Mouse (Mus musculus) mouse trophoblast stem cell (cell line): ENCODE measurements around the gene Atn1.
"Not testable (repeated sequence)": the region's sequence is repeated elsewhere in the genome, so short reads cannot be mapped to it uniquely, and the experiment has no call there.

Experiments used
- in situ Hi-C, 2 experiments: fragments of 300-500 bp; cut with MseI, MboI; formaldehyde crosslinking; loops; 2 replicates in 1 of 2; 3 replicates in 1 of 2; pipeline ENCODE4 v1.15.1; 2025

The Atn1 gene

DNA sequence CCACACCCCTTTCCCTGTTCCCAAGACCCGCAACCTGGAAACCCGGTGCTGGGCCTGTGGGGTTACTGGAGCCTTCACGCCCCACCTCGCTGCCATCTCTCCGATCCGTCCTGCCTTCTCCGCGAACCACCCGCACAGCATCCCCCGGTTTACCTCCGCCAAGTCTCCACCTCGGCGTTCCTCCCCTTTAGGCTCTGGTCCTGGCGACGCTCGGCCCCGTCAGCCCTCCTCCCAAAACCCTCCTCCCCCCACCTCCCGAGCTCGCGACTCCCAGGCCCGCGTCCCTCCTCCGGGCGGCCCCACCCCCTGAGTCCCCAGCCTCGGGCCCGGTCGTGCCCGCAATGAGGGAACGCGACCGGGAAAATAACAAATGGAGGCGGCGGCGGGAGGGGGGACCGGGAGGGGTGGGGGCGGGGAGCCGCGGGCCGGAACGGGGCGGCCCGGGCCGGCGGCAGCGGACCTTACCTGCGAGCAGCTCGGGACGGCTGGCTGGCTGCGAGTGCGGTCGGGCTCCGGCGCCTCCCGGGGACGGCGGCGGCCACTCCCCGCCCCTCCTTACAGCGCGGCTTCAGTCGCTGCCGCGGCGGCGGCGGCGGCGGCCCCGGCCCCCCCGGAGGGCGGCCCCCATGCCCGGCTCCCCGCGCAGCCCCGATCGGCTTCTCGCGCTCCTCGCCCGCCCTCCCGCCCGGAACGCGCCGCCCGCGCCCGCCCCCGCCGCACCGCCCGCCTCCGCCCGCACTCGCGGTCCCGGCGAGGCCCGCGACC lies at the start of gene Atn1, which contains the start of gene Gm45234:
Gene Atn1, minus strand, starts transcription at position 694 of the 765 bp plus-strand sequence.
Gene Gm45234, minus strand, starts transcription at position 191 of the 765 bp plus-strand sequence.
- in situ Hi-C loops: no loop called here

DNA sequence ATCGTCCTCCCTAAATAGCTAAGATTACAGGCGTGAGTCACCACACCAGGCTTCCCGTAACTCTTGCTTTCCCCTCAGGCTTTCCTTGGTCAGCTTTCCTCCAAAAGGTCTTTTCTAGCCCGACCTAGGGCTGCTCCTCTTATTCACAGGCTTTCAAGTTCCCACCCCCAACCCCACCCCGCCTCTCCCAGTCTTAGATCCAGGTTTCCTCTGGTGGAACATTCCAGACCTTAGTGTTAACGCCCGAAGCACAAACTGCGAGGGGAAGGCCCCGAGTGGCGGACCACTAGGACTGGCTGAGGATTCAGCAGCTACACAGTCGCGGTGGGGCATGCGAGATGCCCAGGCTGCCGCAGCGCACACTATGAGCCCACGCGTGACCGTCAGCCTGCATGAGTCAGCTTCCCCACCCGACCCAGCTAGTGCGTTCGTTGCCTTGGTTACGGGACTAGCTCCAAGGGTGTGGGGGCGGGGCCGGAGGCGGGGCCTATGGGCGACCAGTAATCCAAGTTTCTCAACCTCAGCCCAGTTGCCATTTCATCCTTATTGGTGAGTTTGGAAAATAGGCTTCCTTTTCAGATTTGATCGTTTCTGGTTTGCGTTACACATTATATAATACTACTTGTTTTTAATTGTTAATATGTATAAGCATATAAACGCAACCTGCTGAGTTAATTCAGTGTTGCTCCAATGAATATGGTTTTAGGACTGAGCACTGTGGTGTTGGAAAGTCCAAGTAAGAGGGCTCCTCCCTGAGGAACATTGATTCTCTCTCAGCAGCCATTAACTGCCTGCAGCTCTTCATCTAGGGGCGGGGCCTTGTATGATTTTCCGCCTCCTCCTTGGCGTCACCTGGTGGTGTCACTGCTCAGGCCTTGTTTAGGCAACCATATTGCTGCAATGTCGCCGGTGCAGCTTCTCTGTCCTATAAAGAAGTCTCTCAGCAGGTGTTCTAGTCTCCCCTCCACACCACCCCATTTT lies 49.3 kb upstream of the Atn1 start:
- in situ Hi-C loops: no loop called here

DNA sequence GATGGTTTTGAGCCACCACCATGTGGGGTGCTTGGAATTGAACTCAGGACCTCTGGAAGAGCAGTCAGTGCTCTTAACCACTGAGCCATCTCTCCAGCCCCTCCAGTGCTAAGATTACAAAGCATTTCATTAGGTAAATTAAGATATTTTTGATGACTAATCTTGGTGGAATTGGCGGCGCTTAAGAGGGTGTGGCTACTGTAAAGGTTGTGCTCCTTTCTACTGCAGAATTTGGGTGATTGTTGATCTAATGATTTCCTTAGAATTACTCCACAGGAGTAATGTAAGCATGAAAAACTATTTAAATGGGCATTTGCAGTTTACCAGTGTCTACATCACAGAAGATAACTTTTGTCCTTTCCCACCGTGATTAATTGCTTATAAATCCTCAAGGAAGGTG lies 48.0 kb upstream of the Atn1 start:
- in situ Hi-C loops: no loop called here

DNA sequence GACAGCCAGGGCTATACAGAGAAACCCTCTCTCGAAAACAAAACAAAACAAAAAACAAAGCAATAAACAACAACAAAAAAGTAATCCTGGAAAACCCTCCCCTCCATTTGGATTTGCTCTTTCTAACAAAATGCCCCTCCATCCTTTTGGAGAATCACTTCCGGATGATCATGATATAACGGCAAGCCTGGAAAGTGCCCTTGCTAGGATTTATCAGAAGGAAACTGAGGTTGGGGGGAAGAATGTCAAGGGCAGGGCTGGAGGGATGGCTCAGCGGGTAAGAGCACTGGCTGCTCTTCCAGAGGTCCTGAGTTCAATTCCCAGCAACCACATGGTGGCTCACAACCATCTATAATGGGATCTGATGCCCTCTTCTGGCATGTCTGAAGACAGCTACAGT lies 47.4 kb upstream of the Atn1 start:
- in situ Hi-C loops: not testable (repeated sequence)

DNA sequence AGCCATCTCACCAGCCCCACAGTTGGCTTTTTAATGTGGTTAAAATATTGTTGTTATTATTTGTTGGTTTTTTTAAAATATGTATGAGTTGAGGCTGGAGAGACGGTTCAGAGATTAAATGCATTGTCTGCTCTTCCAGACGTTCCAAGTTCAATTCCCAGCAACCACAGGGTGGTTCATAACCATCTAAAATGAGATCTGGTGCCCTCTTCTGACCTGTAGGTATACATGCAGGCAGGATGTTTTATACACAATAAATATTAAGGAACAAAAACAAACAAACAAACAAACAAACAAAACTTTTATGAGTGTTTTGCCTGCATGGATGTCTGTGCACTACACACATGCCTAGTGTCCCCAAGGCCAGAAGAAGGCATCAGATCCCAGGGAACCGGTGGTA lies 46.7 kb upstream of the Atn1 start:
- in situ Hi-C loops: no loop called here

DNA sequence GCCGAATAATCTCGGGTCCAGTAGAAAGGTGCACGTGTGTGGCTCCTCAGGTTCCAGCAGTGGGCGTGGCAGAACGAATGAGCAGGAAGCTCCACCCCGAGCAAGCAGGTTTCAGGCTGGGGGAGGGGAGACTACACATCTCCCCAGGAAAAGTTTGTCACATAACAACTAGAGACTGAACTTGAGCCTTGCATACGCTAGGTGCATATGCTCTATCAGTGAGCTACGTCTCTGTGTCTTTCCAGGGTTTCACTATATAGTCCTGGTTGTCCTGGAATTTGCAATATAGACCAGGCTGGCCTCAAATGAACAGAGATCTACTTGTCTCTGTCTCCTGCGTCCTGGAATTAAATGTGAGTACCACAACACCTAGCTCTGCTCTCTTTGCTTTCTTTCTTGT lies 46.1 kb upstream of the Atn1 start:
- in situ Hi-C loops: not testable (repeated sequence)

DNA sequence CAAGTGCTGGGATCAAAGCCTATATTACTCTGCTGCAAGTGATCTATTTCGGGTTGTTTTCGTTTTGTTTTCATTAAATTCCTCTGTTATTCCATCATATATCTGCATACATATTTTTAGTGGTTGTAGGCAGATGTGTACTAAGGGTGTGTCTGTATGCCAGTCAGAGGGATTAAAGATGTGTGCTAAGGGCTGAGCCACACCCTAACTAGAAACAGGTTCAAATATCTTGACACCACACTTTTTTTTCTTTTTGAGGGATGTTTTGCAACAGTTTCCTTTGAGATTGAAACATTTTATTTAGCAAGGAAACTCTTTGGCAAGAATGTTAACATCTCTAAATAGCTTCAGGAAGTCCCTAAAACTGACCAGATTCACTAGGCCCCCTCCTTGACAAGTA lies 39.9 kb upstream of the Atn1 start:
- in situ Hi-C loops: no loop called here

DNA sequence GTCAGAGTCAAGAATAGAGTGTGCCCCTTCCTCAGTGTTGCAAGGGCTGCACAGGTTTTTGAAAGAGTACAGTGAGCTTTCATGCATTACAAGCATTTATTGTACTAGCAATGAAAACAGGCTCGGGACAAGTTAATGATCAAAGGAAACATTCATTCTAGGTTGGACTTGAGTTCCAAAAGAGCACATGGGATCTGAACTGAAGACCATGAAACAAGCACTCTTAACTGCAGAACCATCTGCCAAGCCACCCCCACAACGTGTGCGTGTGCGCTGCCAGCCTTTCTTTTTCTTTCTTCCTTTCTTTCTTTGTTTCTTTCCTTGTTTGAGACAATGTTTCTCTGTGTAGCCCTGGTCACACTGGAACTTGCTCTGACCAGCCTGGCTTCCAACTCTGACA lies 39.5 kb upstream of the Atn1 start:
- in situ Hi-C loops: no loop called here

DNA sequence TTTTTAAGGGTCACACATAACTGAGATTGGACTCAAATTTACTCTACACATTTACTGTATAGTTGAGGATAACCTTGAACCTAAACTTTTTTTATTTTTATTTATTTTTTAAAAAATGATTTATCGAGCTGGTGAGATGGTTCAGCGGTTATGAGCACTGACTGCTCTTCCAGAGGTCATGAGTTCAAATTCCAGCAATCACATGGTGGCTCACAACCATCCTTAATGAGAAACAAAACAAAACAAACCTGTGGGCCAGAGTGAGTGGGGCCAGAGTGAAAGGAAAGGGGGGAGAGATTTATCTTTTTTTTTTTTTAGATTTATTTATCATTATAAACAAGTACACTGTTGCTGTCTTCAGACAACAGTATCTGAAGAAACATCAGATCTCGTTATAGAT lies 35.6 kb upstream of the Atn1 start:
- in situ Hi-C loops: no loop called here

DNA sequence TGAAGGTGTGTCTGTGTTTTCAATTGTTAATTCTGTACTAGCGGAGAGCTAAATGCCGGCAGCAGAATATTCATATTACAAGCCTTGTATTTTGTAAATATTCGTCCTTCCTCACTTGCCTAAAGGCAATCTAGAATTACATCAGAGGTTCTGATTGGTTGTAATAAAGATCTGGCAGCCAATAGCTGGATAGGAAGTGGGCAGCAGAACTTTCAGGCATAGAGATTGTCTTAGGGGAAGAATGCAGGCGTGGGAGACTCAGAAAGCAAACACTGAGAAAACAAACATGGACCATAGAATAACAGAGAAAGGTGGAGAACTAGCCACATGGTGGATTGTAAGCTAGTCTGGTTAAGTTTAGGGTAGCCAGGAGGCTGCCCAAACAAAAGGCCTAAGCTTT lies 33.8 kb upstream of the Atn1 start:
- in situ Hi-C loops: no loop called here

DNA sequence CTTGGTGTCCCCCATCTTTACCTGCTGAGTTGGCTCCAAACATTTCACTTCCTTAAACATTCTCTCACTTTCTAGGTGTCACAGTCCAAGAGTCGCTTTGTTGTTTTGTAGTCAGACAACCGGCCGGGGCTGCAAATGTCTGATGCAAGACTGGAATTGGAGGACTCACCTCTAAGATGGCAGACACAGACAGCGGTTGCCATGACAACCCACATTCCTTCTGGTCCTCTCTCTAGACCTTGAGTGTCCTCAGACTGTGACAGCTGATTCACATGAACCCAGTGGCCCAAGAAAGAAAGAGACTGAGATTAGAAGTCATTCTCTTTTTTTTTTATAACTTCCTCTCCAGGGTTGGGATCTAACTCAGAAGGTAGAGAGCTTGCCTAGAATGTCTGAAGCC lies 33.2 kb upstream of the Atn1 start:
- in situ Hi-C loops: no loop called here

DNA sequence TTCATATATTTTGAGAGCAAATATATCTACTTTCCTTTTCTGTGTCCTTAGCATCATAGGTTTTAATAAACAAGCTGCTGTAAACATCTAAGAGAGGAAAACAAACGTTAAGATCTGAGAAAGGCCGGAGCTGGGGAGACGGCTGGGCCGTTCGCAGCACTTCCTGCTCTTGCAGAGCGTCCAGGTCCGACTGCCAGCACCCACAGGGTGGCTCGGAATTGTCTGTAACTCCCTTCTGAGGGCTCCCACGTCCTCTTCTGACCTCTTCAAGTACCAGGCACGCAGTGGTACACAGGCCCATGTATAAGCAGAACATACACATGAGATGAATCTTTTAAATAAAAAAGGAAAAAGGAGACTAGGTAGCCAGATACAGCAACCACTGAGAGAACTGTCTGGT lies 31.4 kb upstream of the Atn1 start:
- in situ Hi-C loops: no loop called here

DNA sequence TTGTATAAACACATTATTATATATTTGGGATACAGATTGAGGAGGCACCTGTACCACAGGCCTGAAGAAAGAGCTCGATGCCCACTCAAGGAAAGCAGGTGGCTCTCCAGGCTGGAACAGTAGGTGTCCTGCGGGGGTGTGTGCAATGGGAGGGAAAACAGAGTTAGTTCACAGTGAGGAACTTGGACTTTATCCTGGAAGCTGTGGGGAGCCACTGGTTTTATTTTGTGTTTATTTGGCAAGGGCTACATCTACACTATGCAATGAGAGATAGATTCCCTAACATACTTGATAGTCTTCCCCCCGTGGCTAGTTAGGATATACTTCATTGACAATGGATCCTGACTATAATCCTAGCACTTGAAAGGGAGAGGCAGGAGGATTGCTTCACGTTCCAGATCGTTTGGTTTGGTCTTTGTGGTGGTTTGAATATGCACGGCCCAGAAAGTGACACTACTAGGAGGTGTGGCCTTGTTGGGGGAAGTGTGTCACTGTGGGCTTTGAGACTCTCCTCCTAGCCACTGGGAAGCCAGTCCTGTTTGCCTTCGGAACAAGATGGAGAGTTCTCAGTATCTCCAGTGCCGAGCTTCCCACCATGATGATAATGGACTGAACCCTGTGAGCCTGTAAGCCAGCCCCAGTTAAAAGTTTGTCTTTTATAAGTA lies 30.6 kb upstream of the Atn1 start:
- in situ Hi-C loops: no loop called here

DNA sequence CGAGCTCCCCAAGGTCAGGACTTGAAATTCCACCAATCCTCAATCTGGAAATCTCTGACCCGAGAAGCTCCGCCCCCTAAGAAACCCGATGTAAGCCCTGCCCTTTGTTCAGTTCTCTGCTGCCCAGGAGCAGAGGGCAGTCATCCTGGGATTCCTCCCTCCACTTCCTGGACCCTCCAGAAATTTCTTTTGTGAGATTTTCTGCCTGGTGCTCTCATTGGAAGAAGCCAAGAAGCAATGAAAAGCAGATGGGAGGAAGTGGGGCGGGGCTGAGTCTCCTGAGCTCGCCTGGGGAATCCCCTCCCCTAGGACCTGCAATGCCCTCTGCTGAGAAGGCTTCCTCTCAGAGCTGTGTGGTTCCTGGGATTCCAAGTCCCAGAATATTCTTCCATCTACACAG lies 26.1 kb upstream of the Atn1 start:
- in situ Hi-C loops: no loop called here

DNA sequence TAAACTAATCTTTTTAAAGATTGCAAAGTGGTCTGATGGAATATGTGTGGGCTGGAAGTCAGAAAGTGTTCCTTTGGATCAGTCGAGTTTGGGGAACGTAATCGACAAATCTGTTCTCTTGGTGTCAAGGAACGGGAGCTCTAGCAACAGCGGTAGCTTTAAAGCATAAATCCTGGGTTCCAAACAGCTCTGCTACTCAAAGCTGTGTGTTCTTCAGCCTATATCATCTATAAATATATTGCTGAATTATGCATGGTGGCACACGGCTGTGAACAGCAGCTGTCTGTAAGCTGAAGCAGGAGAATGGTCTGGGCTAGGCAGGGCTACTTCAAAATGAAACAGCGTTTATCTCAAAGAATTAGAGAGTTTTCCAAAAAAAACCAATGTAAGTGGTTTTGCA lies 24.6 kb upstream of the Atn1 start:
- in situ Hi-C loops: no loop called here

DNA sequence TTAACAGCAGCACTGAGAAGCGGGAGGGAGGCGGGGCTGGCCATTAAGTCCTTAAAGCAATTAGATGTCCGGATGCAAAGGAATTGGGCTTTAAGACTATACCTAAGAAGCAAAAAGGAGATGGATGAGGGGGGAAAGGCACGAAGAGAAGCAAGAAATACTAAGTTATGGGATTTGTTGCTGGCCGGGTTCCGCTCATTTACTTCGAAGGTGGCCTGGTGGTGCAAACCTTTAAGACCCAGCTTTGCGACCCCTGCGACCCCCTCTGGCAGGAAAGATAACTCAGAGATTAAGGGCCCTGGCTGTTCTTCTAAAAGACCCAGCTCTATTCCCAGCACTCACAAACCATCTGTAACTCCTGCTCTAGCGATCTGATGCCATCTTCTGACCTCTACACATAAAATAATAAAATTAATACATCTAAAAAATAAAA lies 23.7 kb upstream of the Atn1 start:
- in situ Hi-C loops: no loop called here

DNA sequence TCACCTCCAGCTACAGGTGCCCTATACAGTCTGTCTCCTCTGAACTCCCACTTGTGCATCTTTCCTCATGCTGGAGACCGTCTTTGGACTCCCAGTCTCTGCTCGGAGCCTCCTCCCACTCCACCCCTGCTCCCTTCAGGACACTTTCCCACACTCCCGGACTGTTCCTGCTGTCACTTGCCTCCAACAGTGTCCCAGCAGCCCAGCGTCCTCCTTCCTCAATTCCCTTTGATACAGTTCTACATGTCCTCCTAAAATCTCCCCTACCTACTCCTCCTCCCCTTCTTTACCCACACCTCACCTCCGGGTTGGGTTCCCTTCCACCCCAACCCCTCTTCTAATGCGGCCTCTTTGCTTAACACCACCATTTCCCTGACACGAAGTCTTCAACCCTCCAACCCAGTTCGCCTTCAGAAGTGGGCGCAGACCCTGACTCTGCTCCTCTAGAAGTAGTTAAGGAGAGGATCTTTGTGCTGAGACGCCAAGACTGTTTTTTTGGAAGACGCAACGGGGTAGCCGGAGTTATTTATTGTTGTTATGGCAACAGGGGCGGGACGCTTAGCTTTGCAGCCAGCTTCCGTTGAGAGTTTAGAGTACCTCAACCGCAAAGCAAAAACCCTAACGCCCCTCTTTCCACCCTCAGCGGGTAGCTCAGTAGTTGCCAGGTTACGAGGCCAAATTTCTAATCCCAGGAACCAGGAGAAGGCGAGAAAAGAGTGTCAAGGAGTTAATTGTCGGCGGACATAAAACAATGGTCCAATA lies 23.1 kb upstream of the Atn1 start, which contains the start of gene Lrrc23:
Gene Lrrc23, minus strand, starts transcription at position 506 of the 762 bp plus-strand sequence.
- in situ Hi-C loops: no loop called here

DNA sequence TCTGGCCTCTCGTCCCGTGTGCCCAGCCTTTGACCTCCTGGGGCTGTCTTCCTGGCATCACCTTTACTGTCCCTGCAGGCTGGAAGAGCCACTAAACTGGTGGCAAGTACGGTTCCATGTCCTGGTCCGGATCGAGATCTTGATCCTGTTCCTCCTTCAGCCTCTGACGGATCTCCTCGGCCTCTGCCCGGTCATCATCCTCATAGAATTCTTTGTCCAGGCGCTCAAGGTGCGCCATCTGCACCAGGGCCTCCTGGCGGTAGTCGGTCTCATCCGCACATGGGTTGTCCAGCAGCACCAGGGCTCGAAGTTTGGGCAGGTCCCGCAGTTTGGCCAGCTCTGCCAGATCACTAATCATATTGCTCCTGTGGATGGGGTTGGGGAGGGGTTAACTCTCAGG lies 14.2 kb upstream of the Atn1 start:
- in situ Hi-C loops: no loop called here

DNA sequence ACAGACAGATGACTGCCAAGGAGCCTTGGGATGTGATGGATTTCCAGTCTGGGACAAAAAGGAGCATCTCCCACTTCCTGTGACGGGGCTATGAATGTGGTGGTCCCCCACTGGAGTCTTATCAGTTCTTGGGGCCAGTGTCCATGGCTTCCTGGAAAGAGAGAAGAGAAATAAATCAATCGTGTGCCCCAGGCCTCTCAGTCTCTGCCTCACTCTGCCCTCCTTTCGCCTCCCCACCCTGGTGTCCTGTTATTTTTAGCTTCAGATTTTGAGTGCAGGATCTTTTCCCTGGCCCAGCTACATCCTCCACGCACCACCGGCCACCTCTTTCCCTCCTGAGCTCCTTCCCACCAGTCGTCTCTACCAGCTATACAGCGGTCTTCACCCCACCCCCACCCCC lies 13.7 kb upstream of the Atn1 start:
- in situ Hi-C loops: no loop called here

DNA sequence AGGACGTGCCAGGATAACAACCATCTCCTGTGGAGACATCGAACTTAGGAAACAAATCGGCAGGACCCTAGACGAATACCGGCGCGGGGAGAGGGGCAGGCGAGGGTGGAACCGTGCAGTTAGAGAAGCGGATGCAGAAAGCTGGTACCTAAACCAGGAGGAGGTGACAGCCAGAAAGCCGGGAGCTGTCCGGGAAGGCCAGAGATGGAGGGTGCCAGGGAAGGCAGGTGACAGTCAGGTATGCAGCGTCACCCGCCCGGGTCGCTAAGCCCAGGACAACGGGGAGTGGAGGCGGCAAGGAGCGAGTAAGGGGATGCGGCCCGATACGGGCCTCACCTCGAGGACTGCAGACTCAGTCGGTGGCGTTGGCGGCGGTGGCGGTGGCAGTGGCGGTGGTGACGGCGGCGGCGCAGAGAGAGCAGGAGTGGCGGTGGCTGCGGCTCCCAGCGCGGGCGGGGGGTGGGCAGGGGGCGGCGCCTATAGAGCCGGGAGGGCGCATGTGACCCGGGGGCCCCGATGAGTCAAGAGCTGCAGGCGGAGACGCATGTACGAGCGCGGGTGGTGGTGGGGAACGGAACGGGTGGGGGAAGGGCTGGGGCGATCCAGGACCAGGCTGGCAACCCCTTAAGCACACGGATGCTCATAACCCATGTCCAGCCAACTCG lies 12.9 kb upstream of the Atn1 start, which contains the start of gene Eno2:
Gene Eno2, minus strand, starts transcription at position 573 of the 665 bp plus-strand sequence.
- in situ Hi-C loops: no loop called here

DNA sequence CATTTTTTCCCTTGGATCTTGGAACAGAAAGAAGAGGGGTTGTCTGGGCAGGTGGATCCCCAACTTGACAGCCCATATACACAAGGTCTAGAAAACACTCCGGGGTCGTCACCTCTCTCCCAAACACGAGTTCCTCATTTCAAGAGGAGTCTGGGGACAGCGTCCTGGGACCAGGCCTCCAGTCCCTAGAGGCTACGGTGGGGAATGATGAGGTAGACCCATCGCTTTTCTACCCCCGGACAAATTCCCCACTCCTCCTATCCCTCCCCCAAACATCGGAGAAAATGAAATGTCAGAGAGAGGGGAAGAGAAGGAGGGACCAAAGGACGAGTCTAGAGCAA lies 12.3 kb upstream of the Atn1 start:
- in situ Hi-C loops: no loop called here
